Mouse (Mus musculus) spleen, adult 2 months (tissue): Measurements from ENCODE around the gene Rraga.

ENCODE experiments used
- CTCF ChIP-seq: fragments of 200-500 bp; IDR thresholded peaks from 2 replicates; pipeline ENCODE4 v1.5.1; 2011; ENCODE audit warnings: mild to moderate bottlenecking, inconsistent platforms; ENCODE audit not compliant: insufficient read depth, insufficient read length, insufficient replicate concordance; ENCODE audit errors: extremely low read depth
- POLR2A ChIP-seq: fragments of 200-500 bp; IDR thresholded peaks from 2 replicates; pipeline ENCODE4 v1.6.1; 2011; ENCODE audit warnings: low read depth, low read length, inconsistent platforms

GRCm38 (mm10) chr4:86625463-86625862 is 50.0 kb downstream of the Rraga start:
- TF ChIP-seq POLR2A, result no peak
- TF ChIP-seq CTCF, result no peak
